Mouse (Mus musculus) forebrain, embryonic 15.5 days (tissue): ENCODE data around the gene Csnk1g2. TPM values are rescaled to one million over a fixed set of nuclear protein-coding genes. Genes with fewer than 3 reads are reported as not detected.

ENCODE experiments used
- ATAC-seq: fragments of 200-750 bp; cut with Nextera tagmentation; replicated peaks from 2 replicates; pipeline ENCODE4 v1.8.0; 2017; ENCODE audit warnings: mild to moderate bottlenecking, moderate TSS enrichment, moderate library complexity
- H3K27ac ChIP-seq: fragments of 300-500 bp; sonication (generic); replicated peaks from 2 replicates; pipeline ENCODE4 v1.5.1; 2015; ENCODE audit warnings: mild to moderate bottlenecking, inconsistent platforms
- H3K27me3 ChIP-seq: fragments of 300-500 bp; sonication (generic); 2 replicates; pipeline ENCODE4 v1.6.1; 2015; ENCODE audit warnings: inconsistent platforms
- H3K36me3 ChIP-seq: fragments of 300-500 bp; sonication (generic); 2 replicates; pipeline ENCODE4 v1.6.1; 2015; ENCODE audit warnings: mild to moderate bottlenecking, inconsistent platforms
- H3K4me1 ChIP-seq: fragments of 300-500 bp; sonication (generic); 2 replicates; pipeline ENCODE4 v1.6.1; 2015; ENCODE audit warnings: inconsistent platforms
- H3K4me2 ChIP-seq: fragments of 300-500 bp; sonication (generic); replicated peaks from 2 replicates; pipeline ENCODE4 v1.6.1; 2015; ENCODE audit warnings: mild to moderate bottlenecking, inconsistent platforms
- H3K4me3 ChIP-seq: fragments of 300-500 bp; sonication (generic); 2 replicates; pipeline ENCODE4 v1.5.1; 2015; ENCODE audit warnings: mild to moderate bottlenecking, inconsistent platforms
- H3K9ac ChIP-seq: fragments of 300-500 bp; sonication (generic); replicated peaks from 2 replicates; pipeline ENCODE4 v1.6.1; 2015; ENCODE audit warnings: mild to moderate bottlenecking, inconsistent platforms
- H3K9me3 ChIP-seq: fragments of 300-500 bp; sonication (generic); 2 replicates; pipeline ENCODE4 v1.6.1; 2016; ENCODE audit warnings: inconsistent platforms
- WGBS: fragments of 180-500 bp; shearing (Covaris S2); methylation state at CpG from one replicate; pipeline ENCODE4 v1.1.7; 2015; ENCODE audit warnings: mixed read lengths; 5-methylcytosine and 5-hydroxymethylcytosine counted together
- polyA plus RNA-seq: library from polyadenylated mRNA; unstranded; fragments of >200 nt; fragmentation: Nextera tagmentation; extraction: Ambion mirVana; gene quantifications from 2 replicates; pipeline ENCODE4 v1.2.1, GENCODE M21; 2015

Gene Csnk1g2
- polyA plus RNA-seq, 1 experiment from 2014 or later = 126 TPM

GRCm38 (mm10) chr10:80671936-80672690 lies 49.5 kb downstream of the Csnk1g2 start:
- Histone ChIP-seq H3K4me1 (peaks cover 40% of the 10 kb centered on the region), H3K27me3 (no peaks in the 10 kb centered on the region), H3K4me3 (no peak overlapping the region), H3K36me3 (peaks cover 48% of the 10 kb centered on the region), H3K4me2 (no peak overlapping the region), H3K9ac (no peak overlapping the region), H3K9me3 (no peaks in the 10 kb centered on the region), H3K27ac (no peak overlapping the region)
- WGBS = 88% methylated on average over 11 of the region's 11 CpGs
- ATAC-seq = no peak

DNA sequence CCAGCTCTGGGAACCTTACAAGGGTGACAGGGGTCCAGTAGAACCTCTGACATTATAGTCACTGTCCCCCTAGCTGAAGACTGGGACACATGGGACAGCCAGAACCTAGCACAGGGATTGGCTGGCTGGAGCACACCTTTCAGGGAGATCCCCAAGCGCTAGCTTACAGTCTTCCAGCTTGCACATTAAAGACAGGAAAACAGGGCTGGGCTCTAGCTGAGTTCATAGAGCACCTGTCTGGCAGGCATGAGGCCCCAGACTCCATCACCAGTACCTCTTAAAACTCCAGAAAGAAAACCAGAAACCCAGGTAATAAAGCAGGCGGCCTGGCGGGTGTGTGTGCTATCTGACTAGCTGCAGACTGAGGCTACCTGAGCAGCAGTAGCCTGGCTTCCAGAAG lies 51.1 kb downstream of the Csnk1g2 start:
- peak overlapping the region; percentile 93; the same call in 1 of the 2 replicates for H3K4me3 ChIP-seq
- H3K9ac ChIP-seq = peak overlapping the region; percentile 96; the same call in 1 of the 2 replicates
- no peak overlapping the region for H3K27ac ChIP-seq
- H3K4me2 ChIP-seq = peak overlapping the region; percentile 69
- 91% methylated on average over 3 of the region's 3 CpGs for WGBS
- H3K27me3 ChIP-seq = no peaks in the 10 kb centered on the region
- H3K4me1 ChIP-seq = peaks cover 56% of the 10 kb centered on the region
- no peak for ATAC-seq
- no peaks in the 10 kb centered on the region for H3K9me3 ChIP-seq
- H3K36me3 ChIP-seq = peaks cover 33% of the 10 kb centered on the region

GRCm38 (mm10) chr10:80674161-80674711 lies 51.6 kb downstream of the Csnk1g2 start:
- WGBS = 68% methylated on average over 5 of the region's 5 CpGs

DNA sequence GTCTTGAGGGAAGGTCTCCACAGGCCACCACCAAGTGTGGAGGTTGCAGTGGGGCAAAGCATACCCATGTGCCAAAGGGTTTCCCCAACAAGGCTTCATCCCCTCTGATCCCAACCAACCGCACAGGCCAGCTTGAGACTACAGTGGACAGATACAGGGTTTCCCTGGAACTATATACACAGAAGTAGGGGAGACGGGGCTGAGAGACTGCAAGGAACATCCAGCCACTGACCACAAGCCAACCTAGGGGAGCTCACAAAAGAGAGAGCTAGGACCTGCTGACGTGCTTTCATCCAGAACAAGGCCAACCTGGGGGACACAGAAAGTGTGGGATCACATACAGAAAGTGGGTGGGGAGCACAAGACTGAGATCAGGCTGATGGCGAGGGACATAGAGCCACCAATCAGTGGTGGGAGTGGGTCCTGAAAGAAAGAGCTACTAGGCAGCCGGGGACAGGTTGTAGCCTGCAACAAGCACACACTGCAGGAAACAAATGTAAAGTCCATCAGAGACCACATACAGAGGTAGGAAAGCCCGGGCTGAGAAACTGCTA lies 52.3 kb downstream of the Csnk1g2 start:
- Histone ChIP-seq H3K9ac (peak overlapping the region; percentile 96), H3K36me3 (peaks cover 20% of the 10 kb centered on the region), H3K27me3 (no peaks in the 10 kb centered on the region), H3K9me3 (no peaks in the 10 kb centered on the region), H3K4me3 (peak overlapping the region; percentile 93), H3K27ac (peak overlapping the region; percentile 94), H3K4me1 (peaks cover 66% of the 10 kb centered on the region), H3K4me2 (peak overlapping the region; percentile 69)
- WGBS = 12% methylated on average over 6 of the region's 6 CpGs
- ATAC-seq = no peak

More at GRCm38 (mm10) chr10:80674161-80674711, 51.6 kb downstream of the Csnk1g2 start:
- Histone ChIP-seq H3K4me1 (peaks cover 61% of the 10 kb centered on the region), H3K4me2 (peak overlapping the region; percentile 69), H3K9me3 (no peaks in the 10 kb centered on the region), H3K27ac (no peak overlapping the region), H3K36me3 (peaks cover 27% of the 10 kb centered on the region), H3K4me3 (peak overlapping the region; percentile 93), H3K9ac (peak overlapping the region; percentile 96), H3K27me3 (no peaks in the 10 kb centered on the region)
- ATAC-seq = no peak

GRCm38 (mm10) chr10:80675405-80676197 lies 53.0 kb downstream of the Csnk1g2 start:
- WGBS = under 1% methylated on average over 50 of the region's 54 CpGs
- Histone ChIP-seq H3K9me3 (no peaks in the 10 kb centered on the region), H3K27me3 (no peaks in the 10 kb centered on the region), H3K4me3 (peak overlapping the region; percentile 93), H3K36me3 (peaks cover 14% of the 10 kb centered on the region), H3K4me1 (peaks cover 66% of the 10 kb centered on the region), H3K9ac (peak overlapping the region; percentile 96), H3K27ac (peak overlapping the region; percentile 94), H3K4me2 (peak overlapping the region; percentile 69)
- peak; percentile 5 for ATAC-seq

DNA sequence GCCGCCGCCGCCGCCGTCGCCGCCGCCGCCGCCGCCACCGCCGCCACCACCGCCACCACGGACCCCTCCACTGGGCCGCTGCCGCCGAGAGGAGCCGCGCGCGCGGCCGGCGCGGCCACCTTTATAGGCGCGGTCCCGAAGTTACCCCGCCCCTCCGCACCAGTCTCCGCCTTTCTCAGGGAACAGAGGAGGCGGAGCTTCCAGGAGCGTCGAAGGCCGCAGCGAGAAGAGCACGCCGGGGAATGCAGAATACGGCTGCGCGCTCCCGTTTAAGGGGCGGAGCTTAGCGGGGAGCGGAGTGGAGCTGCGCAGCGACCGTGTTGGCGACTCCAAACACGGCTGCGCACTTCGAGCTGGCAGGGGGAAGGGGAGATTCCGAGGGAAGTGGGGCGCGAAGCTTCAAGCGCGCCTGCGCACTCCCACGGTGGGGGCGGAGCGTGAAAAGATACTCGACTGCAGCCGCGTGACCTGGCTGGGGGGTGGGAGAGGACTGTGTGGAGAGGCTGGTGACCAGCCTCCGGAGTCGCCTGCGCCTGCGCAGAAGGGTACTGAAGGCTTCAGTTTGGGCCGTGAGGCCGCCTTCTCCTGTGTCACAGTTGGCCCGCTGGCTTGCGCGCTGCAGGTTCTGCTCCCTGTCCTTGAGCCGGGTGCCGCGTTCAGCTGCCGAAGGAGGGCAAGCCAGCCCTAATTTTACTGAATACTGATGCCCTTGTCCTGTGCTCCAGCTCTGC lies 53.7 kb downstream of the Csnk1g2 start:
- H3K27ac ChIP-seq = peak overlapping the region; percentile 94
- peak overlapping the region; percentile 93 for H3K4me3 ChIP-seq
- H3K27me3 ChIP-seq = no peaks in the 10 kb centered on the region
- WGBS = under 1% methylated on average over 73 of the region's 78 CpGs
- no peaks in the 10 kb centered on the region for H3K9me3 ChIP-seq
- H3K4me2 ChIP-seq = peak overlapping the region; percentile 69
- ATAC-seq = peak; percentile 93
- H3K4me1 ChIP-seq = peaks cover 66% of the 10 kb centered on the region
- H3K36me3 ChIP-seq = peaks cover 7% of the 10 kb centered on the region
- H3K9ac ChIP-seq = peak overlapping the region; percentile 96

DNA sequence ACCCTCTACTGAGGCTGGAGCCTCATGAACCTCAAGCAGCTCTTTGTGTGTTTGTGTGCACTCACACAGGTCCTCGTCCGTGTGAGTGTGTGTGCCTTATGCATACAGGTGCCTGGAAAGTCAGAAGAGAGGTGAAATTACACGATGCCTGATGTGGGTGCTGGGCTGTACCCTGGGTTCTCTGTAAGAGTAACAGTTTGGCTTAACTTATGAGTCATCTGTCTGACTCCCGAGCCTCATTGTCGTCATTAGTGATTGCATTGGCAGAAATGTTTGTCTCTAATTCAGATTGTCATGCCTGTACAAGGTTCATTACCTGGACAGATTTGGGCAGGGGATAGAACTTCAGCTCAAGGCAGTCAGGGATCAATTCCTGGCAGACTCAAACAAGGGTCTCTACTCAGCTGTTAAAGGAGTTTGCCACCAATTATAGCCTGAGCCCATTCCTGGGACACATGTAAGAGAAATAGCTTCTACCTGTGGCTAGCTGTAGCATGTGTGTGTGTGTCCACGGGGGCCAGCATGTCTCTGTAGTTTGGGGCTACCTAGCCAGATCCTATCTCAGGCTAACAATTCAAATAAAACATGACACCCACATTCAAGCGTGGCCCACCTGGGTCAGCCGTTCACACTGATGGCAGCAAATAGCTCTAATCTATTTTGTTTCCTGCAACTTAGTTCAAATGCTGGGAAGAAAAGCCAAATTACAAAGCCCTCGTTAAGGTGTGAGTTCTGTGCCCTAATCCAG lies 54.7 kb downstream of the Csnk1g2 start:
- H3K9me3 ChIP-seq = no peaks in the 10 kb centered on the region
- peak overlapping the region; percentile 69 for H3K4me2 ChIP-seq
- WGBS = 29% methylated on average over 9 of the region's 9 CpGs
- H3K4me3 ChIP-seq = peak overlapping the region; percentile 93
- H3K36me3 ChIP-seq = no peaks in the 10 kb centered on the region
- no peaks in the 10 kb centered on the region for H3K27me3 ChIP-seq
- peak overlapping the region; percentile 62 for H3K9ac ChIP-seq
- H3K4me1 ChIP-seq = peaks cover 61% of the 10 kb centered on the region
- peak overlapping the region; percentile 94 for H3K27ac ChIP-seq
- no peak for ATAC-seq

DNA sequence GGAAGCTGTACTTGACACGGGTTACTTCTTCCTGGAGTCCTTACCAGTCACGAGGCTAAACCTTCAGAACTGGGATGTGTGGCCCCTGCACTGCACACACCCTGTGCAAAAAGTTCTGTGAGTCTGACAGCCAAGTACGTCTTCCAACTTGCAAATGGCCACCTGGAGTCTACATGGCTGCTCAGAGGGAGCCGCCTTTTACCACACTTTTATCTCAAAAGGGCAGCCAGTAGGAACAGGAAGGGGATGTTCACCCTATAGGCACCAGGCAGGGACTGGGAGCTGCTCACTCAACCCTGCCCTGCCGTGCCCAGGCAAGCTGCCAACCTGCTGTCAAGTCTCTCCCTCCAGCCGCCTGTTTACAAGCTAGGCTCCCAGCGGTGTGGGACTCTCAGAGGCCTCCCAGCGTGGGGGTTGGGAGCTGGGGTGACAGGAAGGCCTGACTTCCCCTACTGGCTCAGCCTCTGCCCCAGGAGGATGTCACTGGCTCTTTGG lies 55.4 kb downstream of the Csnk1g2 start, which contains the start of gene Mknk2:
Gene Mknk2, minus strand, starts transcription at position 171 of the 495 bp plus-strand sequence.
- Histone ChIP-seq H3K36me3 (no peaks in the 10 kb centered on the region; the same call in 1 of the 2 replicates), H3K27ac (peak within 1 kb of the TSS; percentile 94), H3K4me2 (peak within 1 kb of the TSS; percentile 69), H3K4me1 (peaks cover 54% of the 10 kb centered on the region), H3K4me3 (peak within 1 kb of the TSS; percentile 93), H3K27me3 (no peaks in the 10 kb centered on the region), H3K9ac (peak within 1 kb of the TSS; percentile 62), H3K9me3 (no peaks in the 10 kb centered on the region)
- WGBS = 15% methylated on average over 8 of the region's 8 CpGs
- peak; percentile 42; the same call in 1 of the 2 replicates for ATAC-seq

DNA sequence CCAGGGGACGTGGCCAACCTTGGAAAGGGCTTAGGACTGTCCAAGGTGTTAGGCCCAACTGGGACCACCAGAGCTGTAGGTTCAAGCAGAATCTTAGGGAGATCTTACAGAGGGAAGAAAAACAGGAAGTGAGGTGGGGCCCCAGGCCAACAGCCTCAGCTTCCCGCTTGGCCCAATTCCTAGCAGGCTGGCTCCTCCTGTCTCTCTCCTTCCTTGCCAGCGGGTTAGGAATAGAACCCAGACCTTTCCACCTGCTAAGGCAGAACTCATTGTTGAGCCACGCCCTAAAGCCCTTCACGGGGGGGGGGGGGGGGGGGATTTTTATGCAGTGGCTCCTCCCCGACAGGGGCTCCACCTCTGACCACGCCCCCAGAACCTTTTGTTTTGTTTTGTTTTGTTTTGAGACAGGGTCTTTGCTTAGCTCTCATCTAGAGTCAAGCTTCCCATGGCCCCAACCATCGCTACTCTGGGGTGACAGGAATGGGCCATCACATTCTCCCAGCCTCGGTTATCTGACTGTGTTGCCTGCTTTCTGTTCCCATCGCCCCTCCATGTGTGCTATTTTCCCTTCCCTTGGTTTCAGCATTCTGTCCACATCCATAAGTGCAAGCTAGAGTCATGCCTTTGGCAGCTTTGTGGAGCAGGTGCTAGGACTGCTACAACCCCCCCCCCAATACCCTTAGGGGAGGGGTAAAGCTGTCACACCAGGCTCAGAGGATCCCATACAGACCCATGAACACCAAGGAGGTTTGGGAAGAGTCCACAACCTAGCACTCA lies 56.2 kb downstream of the Csnk1g2 start:
- peaks cover 46% of the 10 kb centered on the region for H3K4me1 ChIP-seq
- no peak overlapping the region for H3K4me3 ChIP-seq
- H3K27me3 ChIP-seq = no peaks in the 10 kb centered on the region
- H3K4me2 ChIP-seq = no peak overlapping the region
- WGBS = 50% methylated on average over 10 of the region's 10 CpGs
- H3K9ac ChIP-seq = no peak overlapping the region
- H3K36me3 ChIP-seq = peaks cover 7% of the 10 kb centered on the region
- no peak for ATAC-seq
- H3K27ac ChIP-seq = peak overlapping the region; percentile 94
- H3K9me3 ChIP-seq = no peaks in the 10 kb centered on the region

DNA sequence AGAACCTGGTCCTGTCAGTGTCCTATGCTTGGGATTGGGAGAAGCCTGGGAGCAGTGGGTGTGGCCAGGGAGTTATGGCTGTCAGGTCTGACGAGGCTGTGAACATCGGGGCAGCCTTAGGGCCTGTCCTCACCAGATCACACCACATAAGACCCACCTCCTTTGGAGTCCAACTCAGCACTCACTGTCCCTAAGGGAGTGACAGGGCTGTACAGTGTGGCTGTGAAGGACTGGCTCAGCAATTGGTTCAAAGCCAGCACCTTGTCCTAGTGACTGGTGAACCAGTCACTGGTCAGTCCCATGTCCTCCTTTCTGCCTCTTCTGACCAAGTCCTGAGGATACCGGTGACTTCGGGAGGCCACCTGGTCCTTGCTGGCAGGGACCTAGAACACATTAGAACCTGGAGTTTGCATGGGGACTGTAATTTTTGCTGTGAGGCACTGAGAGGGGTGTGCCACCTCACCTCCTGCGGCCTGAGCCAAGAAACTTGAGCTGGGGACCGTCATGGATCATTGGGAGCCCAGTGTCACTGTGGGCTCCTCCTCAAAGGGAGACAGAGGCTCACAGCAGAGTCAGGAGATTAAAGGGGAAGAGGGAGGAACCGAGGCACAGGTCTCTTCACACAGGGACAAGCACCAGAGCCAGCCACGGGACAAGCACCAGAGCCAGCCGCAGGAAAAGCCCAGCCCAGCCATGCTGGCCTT lies 57.1 kb downstream of the Csnk1g2 start:
- no peaks in the 10 kb centered on the region for H3K9me3 ChIP-seq
- WGBS = 67% methylated on average over 9 of the region's 9 CpGs
- H3K4me2 ChIP-seq = no peak overlapping the region
- H3K27ac ChIP-seq = peak overlapping the region; percentile 94
- H3K27me3 ChIP-seq = no peaks in the 10 kb centered on the region
- no peak overlapping the region for H3K9ac ChIP-seq
- H3K4me1 ChIP-seq = peaks cover 37% of the 10 kb centered on the region
- H3K36me3 ChIP-seq = peaks cover 13% of the 10 kb centered on the region
- no peak for ATAC-seq
- no peak overlapping the region for H3K4me3 ChIP-seq
